Mouse (Mus musculus) forebrain, embryonic 16.5 days (tissue): ENCODE measurements at regions not wholly inside any gene's neighbourhood (a gene's known extent, or its start where the extent isn't known, plus 50 kb on each side); places are given as distances from the start of the nearest gene placed in this dataset.

Experiments
- ATAC-seq: fragments of 200-750 bp; cut with Nextera tagmentation; 2 replicates; pipeline ENCODE4 v1.8.0; 2017; ENCODE audit warnings: mild to moderate bottlenecking, moderate library complexity
- H3K27ac ChIP-seq: fragments of 300-500 bp; sonication (generic); 2 replicates; pipeline ENCODE4 v1.5.1; 2014; ENCODE audit warnings: low read length, control low read depth
- H3K27me3 ChIP-seq: fragments of 300-500 bp; sonication (generic); replicated peaks from 2 replicates; pipeline ENCODE4 v1.6.1; 2014; ENCODE audit warnings: low read length; ENCODE audit not compliant: control insufficient read depth, insufficient read depth
- H3K36me3 ChIP-seq: fragments of 300-500 bp; sonication (generic); 2 replicates; pipeline ENCODE4 v1.6.1; 2014; ENCODE audit not compliant: control insufficient read depth, insufficient read depth
- H3K4me1 ChIP-seq: fragments of 300-500 bp; sonication (generic); replicated peaks from 2 replicates; pipeline ENCODE4 v1.6.1; 2014; ENCODE audit warnings: low read length; ENCODE audit not compliant: control insufficient read depth, insufficient read depth
- H3K4me2 ChIP-seq: fragments of 300-500 bp; sonication (generic); 2 replicates; pipeline ENCODE4 v1.6.1; 2014; ENCODE audit warnings: mild to moderate bottlenecking, low read length, control low read depth
- H3K4me3 ChIP-seq: fragments of 300-500 bp; sonication (generic); replicated peaks from 2 replicates; pipeline ENCODE4 v1.5.1; 2014; ENCODE audit warnings: mild to moderate bottlenecking, low read length, control low read depth
- H3K9ac ChIP-seq: fragments of 300-500 bp; sonication (generic); replicated peaks from 2 replicates; pipeline ENCODE4 v1.6.1; 2014; ENCODE audit warnings: low read depth, low read length, control low read depth
- H3K9me3 ChIP-seq: fragments of 300-500 bp; sonication (generic); 2 replicates; pipeline ENCODE4 v1.6.1; 2016; ENCODE audit warnings: low read length; ENCODE audit not compliant: control insufficient read depth
- WGBS: fragments of 180-500 bp; shearing (Covaris S2); extraction: QIAGEN DNeasy Blood & Tissue Kit; methylation state at CpG from one replicate; pipeline ENCODE4 v1.1.7; 2014; 5-methylcytosine and 5-hydroxymethylcytosine counted together

DNA sequence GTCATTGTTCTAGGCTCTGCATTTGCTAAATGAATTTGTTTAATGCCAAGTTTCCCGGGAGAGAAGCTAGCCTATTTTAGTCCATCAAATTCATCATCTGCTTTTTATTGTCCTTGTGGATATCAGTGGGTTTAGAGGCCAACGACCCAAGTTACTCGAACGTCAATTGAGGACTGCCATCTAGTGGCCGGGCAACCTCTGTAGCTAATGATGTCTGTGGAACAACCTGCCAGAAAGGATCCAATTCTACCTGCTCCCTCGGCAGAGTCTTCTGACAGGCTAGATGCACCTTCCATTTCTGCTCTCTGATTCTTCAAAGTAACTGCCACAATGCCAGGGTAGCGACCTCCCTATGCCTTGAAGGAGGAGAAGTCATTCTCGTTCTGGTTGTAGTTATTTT lies 232.1 kb upstream of the Cxcr4 start:
- Histone ChIP-seq H3K4me2 (no peak overlapping the region), H3K27me3 (no peaks in the 10 kb centered on the region), H3K27ac (no peak overlapping the region), H3K9ac (no peak overlapping the region), H3K4me3 (no peak overlapping the region), H3K36me3 (no peaks in the 10 kb centered on the region), H3K9me3 (no peaks in the 10 kb centered on the region), H3K4me1 (0 out of 2 replicates have a peak, but pooled peaks cover 2% of the 10 kb centered on the region)
- ATAC-seq: no peak; the same call in none of the 2 replicates
- 6% methylated on average over 8 of the region's 8 CpGs for WGBS

DNA sequence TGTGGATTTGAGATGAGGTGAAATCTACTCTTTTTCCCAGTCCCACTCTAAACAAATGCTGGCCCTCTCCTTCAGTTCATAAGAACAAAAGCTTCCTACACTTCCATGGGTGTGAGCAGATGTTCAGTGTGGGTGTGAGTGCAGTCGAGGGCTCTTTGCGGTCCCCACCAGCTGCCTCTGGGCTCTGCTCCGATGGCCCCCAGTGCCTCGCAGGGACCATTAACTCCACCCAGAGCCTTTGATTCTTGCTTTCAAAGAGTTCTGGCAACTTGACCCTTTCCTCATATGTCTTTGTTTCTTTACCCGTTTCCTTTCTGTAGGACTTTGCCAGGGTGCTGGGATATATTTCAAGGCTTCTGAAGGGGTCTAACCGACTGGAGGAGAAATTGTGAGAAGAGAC lies 229.9 kb upstream of the Cxcr4 start:
- Histone ChIP-seq H3K36me3 (no peaks in the 10 kb centered on the region), H3K4me2 (no peak overlapping the region), H3K4me3 (no peak overlapping the region), H3K27ac (no peak overlapping the region), H3K9me3 (no peaks in the 10 kb centered on the region), H3K9ac (no peak overlapping the region), H3K27me3 (no peaks in the 10 kb centered on the region), H3K4me1 (0 out of 2 replicates have a peak, but pooled peaks cover 2% of the 10 kb centered on the region)
- 69% methylated on average over 6 of the region's 6 CpGs for WGBS
- no peak for ATAC-seq

DNA sequence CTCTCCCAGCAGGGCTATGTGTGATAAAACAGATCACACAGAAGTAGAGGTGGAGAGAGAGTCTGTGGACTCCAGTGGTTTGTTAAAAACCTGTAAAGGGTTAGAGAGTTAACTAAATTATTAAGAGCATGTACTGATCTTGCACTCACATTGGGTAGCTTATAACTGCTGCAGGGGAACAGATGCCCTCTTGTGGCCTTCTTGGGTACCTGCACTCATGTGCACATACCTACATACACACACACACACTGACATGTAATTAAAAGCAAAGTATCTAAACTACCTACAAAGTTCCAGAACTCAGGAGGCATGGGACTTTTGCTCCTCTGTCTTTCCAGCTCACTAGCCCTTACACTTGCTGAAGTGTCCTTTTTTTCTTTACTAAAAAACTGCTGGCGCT lies 228.4 kb upstream of the Cxcr4 start:
- Histone ChIP-seq H3K27ac (no peak overlapping the region), H3K4me2 (no peak overlapping the region), H3K36me3 (no peaks in the 10 kb centered on the region), H3K9ac (no peak overlapping the region), H3K4me3 (no peak overlapping the region), H3K4me1 (0 out of 2 replicates have a peak, but pooled peaks cover 2% of the 10 kb centered on the region), H3K9me3 (no peaks in the 10 kb centered on the region), H3K27me3 (no peaks in the 10 kb centered on the region)
- 96% methylated on average over 1 of the region's 1 CpGs for WGBS
- no peak for ATAC-seq

DNA sequence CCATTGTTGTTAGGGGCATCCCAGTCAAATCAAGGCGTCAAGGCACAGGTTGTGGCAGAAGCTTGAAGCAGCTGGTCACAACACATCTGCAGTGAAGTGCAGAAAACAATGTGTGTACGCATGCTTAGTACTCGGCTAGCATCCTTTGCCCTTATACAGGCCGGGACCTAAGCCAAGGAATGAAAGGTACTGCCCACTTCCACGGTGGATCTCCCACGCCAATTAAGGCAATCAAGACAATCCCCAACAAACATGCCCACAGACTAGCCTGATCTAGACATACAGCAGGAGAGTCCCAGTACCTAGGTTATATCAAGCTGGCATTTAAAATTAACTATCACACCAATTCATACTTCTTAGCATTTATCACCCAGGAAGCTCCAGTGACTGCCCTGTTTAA lies 227.5 kb upstream of the Cxcr4 start:
- no peak overlapping the region for H3K9ac ChIP-seq
- H3K36me3 ChIP-seq: no peaks in the 10 kb centered on the region
- no peak overlapping the region for H3K4me3 ChIP-seq
- ATAC-seq: no peak
- no peak overlapping the region for H3K4me2 ChIP-seq
- H3K4me1 ChIP-seq: 0 out of 2 replicates have a peak, but pooled peaks cover 2% of the 10 kb centered on the region
- H3K9me3 ChIP-seq: no peaks in the 10 kb centered on the region
- 93% methylated on average over 6 of the region's 6 CpGs for WGBS
- H3K27me3 ChIP-seq: no peaks in the 10 kb centered on the region
- H3K27ac ChIP-seq: no peak overlapping the region

DNA sequence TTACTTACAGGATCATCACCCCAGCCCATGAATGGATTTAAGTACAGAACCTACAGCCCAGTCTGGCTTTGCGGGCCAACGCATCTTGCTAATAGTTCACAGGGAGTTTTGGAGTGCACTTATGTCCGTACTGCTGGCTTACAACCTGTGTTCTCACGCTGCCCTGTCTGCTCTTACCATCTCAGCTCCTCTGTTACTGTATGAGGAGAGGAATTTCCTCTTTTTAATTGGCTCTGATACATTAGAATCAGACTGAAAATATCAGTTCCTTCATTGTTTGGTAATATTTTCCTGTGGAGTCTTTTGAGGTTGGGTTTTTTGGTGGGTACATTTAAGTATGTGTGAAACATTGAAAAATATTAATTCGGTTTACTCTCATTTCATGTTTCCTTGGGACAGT lies 221.3 kb upstream of the Cxcr4 start:
- ATAC-seq: no peak
- no peaks in the 10 kb centered on the region for H3K4me1 ChIP-seq

DNA sequence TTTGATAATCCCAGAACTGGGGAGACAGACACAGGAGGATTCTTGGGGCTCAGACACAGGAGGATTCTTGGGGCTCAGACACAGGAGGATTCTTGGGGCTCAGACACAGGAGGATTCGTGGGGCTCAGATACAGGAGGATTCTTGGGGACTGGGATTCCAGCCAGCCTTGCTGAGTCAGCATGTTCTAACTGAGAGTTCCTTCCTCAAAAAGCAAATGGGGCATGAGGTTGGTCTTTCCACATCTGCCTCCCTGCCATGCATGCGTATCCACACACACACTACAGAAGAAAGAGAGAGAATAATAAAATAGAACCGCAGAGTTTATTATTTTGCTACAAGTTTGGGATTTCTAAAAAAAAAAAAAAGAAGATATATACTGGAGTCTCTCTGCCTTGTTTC lies 218.8 kb upstream of the Cxcr4 start:
- Histone ChIP-seq H3K27me3 (no peaks in the 10 kb centered on the region), H3K9ac (no peak overlapping the region), H3K4me2 (no peak overlapping the region), H3K9me3 (no peaks in the 10 kb centered on the region), H3K4me3 (no peak overlapping the region), H3K4me1 (peaks cover 5% of the 10 kb centered on the region), H3K36me3 (no peaks in the 10 kb centered on the region), H3K27ac (no peak overlapping the region)
- ATAC-seq: no peak
- WGBS: 84% methylated on average over 3 of the region's 3 CpGs

More for the DNA sequence above, 221.3 kb upstream of the Cxcr4 start:
- H3K27me3 ChIP-seq: no peaks in the 10 kb centered on the region
- H3K4me3 ChIP-seq: no peak overlapping the region
- H3K36me3 ChIP-seq: no peaks in the 10 kb centered on the region
- H3K9ac ChIP-seq: no peak overlapping the region
- H3K4me2 ChIP-seq: no peak overlapping the region
- no peak overlapping the region for H3K27ac ChIP-seq
- 77% methylated on average over 5 of the region's 5 CpGs for WGBS
- H3K9me3 ChIP-seq: no peaks in the 10 kb centered on the region

DNA sequence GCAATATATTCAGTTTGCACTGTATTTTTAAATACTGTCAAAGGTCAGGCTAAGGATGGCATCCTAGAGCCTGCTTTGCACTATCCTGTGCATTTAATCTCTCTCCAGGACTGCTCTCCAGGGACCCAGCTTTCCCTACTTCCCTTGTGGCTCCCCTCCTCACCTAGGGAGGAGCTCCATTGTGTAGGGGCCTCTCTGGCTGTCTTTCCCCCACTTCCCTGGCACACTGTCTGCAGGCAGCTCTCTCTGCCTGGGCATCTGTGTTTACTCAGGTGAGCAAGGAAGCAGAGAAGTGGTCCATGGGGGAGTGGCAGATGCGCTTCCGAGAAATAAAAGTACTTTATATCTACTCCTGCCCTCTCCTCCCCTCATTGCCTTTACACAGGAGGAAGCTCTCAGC lies 218.0 kb upstream of the Cxcr4 start:
- Histone ChIP-seq H3K27ac (no peak overlapping the region), H3K4me2 (no peak overlapping the region), H3K9ac (no peak overlapping the region), H3K4me1 (peaks cover 10% of the 10 kb centered on the region), H3K4me3 (no peak overlapping the region), H3K36me3 (no peaks in the 10 kb centered on the region), H3K9me3 (no peaks in the 10 kb centered on the region), H3K27me3 (no peaks in the 10 kb centered on the region)
- no peak for ATAC-seq
- WGBS: 78% methylated on average over 2 of the region's 2 CpGs

DNA sequence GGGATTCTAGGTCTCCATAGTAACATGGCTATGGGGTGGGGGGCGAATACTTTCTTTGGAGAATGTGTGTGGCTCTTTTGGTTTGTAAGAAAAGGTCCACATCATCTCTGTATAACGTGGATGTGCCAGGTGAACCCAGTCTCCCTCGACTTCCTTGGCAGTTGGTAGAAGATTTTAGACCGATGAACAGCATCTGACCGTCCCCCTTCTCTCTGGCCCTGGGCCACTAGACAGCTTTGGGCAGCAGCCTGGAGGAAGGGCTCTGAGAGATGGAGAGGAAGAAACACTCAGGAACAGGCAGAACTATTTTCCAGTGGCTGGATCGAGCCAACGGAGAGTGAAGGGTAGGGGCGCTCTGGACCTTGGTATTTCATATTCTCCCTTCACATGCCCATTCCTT lies 217.5 kb upstream of the Cxcr4 start:
- H3K4me2 ChIP-seq: no peak overlapping the region
- no peaks in the 10 kb centered on the region for H3K9me3 ChIP-seq
- peaks cover 10% of the 10 kb centered on the region for H3K4me1 ChIP-seq
- H3K27ac ChIP-seq: no peak overlapping the region
- 85% methylated on average over 8 of the region's 8 CpGs for WGBS
- H3K9ac ChIP-seq: no peak overlapping the region
- H3K27me3 ChIP-seq: no peaks in the 10 kb centered on the region
- H3K36me3 ChIP-seq: no peaks in the 10 kb centered on the region
- ATAC-seq: no peak
- H3K4me3 ChIP-seq: no peak overlapping the region

DNA sequence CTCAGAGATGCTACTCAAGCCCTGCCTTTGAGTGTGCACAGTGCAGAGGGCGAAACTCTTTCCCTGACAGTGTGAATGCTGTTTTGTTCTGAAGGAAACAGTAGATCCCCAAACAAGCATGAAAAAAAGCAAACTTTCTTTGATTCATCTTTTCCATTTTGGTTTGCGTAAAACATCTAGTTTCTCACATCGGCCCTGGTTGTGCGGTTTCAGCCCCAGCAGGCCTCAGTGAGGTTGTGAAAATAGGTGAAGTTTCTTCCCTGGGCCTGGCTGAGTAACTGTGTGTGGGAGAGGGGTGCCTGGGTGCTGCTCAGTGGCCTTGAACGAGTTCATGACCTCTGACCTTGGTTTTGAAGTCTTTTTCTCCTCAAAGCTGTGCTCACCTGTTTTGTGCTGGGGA lies 216.5 kb upstream of the Cxcr4 start:
- no peak overlapping the region for H3K9ac ChIP-seq
- no peaks in the 10 kb centered on the region for H3K9me3 ChIP-seq
- ATAC-seq: no peak
- 86% methylated on average over 5 of the region's 5 CpGs for WGBS
- no peaks in the 10 kb centered on the region for H3K36me3 ChIP-seq
- H3K27ac ChIP-seq: no peak overlapping the region
- no peak overlapping the region for H3K4me2 ChIP-seq
- H3K4me1 ChIP-seq: peaks cover 14% of the 10 kb centered on the region
- no peak overlapping the region for H3K4me3 ChIP-seq
- H3K27me3 ChIP-seq: no peaks in the 10 kb centered on the region
